Mouse (Mus musculus) frontal cortex, postnatal 10 days (tissue): ENCODE measurements around the gene Arl4a.

Experiments
- DNase-seq, 2 experiments: peaks; one replicate each; pipeline ENCODE4 v3.0.0; 2022; ENCODE audit warnings: low spot score in 2 of 2, mixed read lengths in 1 of 2

Gene Arl4a

DNA sequence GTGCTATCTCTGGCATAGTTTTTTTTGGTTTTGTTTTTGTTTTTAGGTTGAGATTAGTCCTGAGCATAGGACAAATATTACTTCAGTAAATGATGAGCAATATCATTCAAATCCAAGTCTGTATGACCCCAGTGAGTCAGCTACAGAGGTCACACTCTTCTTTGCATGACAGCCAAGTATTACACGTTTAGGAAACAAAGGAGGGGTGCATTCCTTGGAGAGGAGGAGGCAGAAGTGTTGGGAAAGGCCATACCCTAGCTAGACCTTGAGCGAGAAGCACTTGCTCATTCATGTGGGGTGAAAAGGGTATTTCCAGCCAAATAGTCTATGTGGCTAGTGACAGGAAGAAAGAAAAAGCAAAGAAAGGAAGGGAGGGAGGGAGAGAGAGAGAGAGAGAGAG, 28.0 kb downstream of the Arl4a start:
- DNase-seq = no peak

- no peak for DNase-seq
Observed at GRCm38 (mm10) chr12:40008459-40008858, 29.4 kb downstream of the Arl4a start.

DNA sequence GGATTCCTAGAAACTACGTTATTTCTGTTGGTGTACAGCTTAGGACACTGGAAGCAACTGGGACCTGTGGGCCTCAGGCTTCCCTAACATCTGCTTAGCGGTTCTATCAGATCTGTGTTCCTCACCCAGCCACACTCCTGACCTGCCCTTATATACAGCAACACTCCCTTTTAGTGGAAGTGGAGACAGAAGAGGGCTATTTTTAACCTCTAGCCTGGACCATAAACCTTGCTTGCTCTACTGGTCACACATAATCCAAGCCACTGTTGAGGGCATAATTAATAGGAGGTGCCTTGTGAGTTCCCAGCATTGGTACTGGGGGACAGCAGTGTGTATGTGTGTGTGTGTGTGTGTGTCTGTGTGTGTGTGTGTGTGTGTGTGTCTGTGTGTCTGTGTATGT, 33.1 kb downstream of the Arl4a start:
- DNase-seq = no peak

GRCm38 (mm10) chr12:39998853-39999195, 39.0 kb downstream of the Arl4a start:
- DNase-seq = no peak

DNA sequence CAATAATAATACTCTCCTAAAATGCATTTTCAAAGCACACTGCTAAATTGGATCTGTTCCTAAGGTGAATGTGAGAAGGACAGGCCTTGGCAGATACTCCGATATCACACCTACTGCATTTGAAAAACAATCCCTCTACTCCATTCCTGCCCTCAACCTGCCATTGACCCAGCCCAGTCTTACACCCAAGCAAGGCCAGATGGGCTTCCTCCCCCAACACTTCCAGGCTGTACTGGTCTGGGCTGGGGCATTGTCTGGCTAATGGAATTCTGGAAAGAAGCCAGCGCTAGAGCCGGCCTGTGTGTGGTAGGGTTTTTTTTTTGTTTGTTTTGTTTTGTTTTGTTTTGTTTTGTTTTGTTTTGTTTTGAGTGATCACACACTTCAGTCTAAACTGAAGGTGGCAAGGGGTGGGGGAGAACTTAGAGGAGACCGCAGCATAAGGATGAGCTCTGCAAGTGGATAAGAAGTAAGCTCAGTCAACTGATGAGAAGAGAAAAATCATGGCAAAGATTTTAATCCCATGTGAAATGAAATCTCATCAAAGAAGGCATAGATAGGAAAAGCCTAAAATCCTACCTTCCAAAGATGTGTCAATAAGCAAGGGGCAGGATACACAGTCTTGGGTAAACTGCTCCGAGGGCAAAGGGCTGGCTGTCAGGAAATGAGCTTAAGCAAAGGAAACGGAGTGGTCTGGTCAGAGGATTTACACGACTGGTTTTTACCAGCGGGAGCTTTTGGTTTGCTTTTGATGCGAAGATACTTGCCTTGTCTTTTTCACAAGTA, 39.6 kb downstream of the Arl4a start:
- DNase-seq = no peak

DNA sequence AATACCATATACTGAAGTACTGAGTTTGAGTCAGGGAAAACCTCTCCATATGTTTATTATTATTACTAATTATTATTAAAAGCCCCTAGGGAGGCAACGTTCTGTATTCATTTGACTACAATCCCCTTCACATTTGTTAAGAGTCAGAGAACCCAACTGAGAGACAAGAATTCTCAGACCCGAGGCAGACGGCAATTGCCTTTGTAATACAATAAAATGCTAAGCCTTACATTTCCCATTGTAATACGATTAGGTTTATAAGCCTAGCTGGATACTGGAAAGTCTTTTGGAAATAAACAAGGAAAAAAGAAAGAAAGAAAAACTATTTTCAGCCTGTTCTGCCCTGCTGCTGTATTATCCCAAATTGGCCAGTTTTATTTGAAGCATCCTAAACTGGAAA, 40.2 kb downstream of the Arl4a start:
- DNase-seq = no peak

- no peak for DNase-seq
Observed at GRCm38 (mm10) chr12:39996015-39996414, 41.8 kb downstream of the Arl4a start.

- DNase-seq = no peak
Observed at GRCm38 (mm10) chr12:39995609-39996008, 42.2 kb downstream of the Arl4a start.

- no peak for DNase-seq
Observed at GRCm38 (mm10) chr12:39992767-39993302, 45.0 kb downstream of the Arl4a start.

- DNase-seq = no peak
Observed at GRCm38 (mm10) chr12:39990830-39991780, 46.7 kb downstream of the Arl4a start.

- no peak for DNase-seq
Observed at GRCm38 (mm10) chr12:39989136-39989535, 48.7 kb downstream of the Arl4a start.

DNA sequence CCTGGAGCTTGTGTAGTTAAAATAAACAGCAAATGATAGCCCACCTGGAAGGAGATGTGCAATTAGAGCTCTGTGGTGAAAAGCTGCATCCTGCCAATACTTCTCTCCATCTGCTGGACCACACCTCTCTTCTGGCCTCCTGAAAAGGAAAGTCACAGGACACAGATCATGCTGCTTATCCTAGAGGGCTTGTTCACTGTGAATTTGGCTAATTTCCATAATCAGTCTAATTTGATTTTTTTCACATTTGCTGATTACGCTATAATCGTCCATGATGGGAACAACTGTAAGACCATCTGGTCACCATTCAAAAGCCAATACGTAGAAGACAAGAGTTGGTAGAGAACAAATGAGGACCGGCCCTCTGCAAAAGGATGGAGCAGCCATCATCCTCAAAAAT, 50.6 kb downstream of the Arl4a start:
- no peak for DNase-seq

GRCm38 (mm10) chr12:39985639-39986038, 52.2 kb downstream of the Arl4a start:
- DNase-seq = no peak

DNA sequence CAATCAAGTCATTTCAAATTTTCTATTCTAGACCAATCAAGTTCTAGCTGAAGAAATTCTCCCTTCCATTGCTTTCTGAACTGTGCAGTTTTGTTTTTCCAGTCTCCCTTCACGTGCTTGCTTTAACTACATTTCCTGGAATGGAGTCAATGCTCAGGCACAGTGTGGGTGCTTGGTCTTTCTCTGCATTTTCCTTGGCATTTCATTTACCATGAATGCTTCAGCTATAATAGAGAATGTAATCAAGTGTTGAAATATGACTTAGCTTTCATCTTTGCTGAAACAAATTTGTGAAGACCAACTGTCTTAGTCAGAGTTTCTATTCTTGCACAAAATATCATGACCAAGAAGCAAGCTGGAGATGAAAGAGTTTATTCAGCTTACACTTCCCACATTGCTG, 58.0 kb downstream of the Arl4a start:
- DNase-seq = no peak

DNA sequence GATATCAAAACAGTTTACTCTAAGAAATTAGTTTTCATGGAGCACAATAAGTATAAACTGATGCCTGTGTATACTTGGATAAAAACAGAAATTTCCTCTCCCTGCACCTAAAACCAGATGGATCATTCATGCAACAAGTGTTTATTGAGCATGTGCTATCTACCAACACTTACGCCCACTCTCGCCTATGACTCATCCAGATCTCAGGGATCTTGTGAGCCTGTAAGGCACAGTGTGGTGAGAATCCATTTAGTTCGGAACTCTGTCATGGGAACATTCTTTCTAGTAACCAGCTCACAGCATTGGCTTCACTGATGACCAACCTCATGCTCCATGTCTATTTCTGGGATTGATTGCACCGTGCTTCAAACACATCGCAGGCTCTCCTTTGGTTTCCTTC, 58.8 kb downstream of the Arl4a start:
- DNase-seq = peak in 1 of 2 experiments; percentile 14

DNA sequence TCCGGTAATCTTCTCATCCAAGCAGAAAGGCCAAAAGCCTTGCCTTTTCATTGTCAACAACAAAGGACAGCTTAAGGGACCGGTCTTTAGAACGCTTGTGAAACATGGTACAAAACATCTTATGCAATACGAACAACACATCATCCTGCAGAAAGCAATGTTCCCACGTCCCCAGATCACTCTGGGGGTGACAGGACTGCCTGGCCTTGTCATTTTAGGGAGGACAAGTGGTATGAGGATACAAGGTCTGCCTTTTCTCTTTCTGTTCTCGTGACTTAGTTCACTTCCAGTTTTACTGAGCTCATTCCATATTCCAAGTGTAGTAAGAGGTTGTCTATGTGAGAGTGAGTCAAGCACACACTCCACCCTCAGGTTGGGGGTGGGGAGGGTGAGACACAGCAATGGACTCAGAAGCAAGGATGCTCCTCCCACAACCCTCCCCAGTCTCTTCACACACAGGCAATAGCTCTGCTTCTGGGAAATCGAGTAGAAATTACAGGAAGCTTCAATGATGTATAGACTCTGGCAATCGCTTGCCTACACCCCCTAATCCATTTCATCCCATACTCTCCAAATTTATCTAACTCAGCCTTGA, 59.7 kb downstream of the Arl4a start:
- no peak for DNase-seq

- DNase-seq = no peak
Observed at GRCm38 (mm10) chr12:39976426-39976825, 61.4 kb downstream of the Arl4a start.

GRCm38 (mm10) chr12:39975829-39976340, 61.9 kb downstream of the Arl4a start:
- DNase-seq = no peak

- DNase-seq = no peak
Observed at GRCm38 (mm10) chr12:39974977-39975583, 62.7 kb downstream of the Arl4a start.

- no peak for DNase-seq
Observed at GRCm38 (mm10) chr12:39974273-39974672, 63.6 kb downstream of the Arl4a start.

- no peak for DNase-seq
Observed at GRCm38 (mm10) chr12:39969500-39969899, 68.3 kb downstream of the Arl4a start.

- DNase-seq = no peak
Observed at GRCm38 (mm10) chr12:39968109-39968508, 69.7 kb downstream of the Arl4a start.
